Mouse (Mus musculus) megakaryocyte, adult 5-6 weeks (primary cell): ENCODE measurements around the gene Rpain. TPM values are rescaled to one million over a fixed set of nuclear protein-coding genes. Genes with fewer than 3 reads are reported as not detected.

ENCODE experiments used
- ATAC-seq: 2 replicates; pipeline ENCODE4 v1.8.0; 2016; ENCODE audit warnings: mild to moderate bottlenecking, inconsistent platforms; ENCODE audit not compliant: poor library complexity, severe bottlenecking
- total RNA-seq, 2 experiments: library from RNA; stranded (forward) in 1 of 2; stranded (reverse) in 1 of 2; fragments of 153-499, 151-499 nt in 1 of 2; fragments of 221-1000, 200-1000 nt in 1 of 2; gene quantifications; 2 replicates each; pipeline versions ENCODE4 v1.2.3 to v1.2.4; 2015 to 2017

Rpain gene
- total RNA-seq (2015) (38.4 and 58.3 TPM in 2 replicates), total RNA-seq (2017) (14.7 and 19.2 TPM in 2 replicates)

GRCm38 (mm10) chr11:70969821-70970559, at the start of gene Rpain, which contains the start of gene Nup88:
Gene Rpain (plus strand): TSS chr11:70970213.
Gene Nup88 (minus strand): TSS chr11:70969973.
- peak; percentile 91 for ATAC-seq

GRCm38 (mm10) chr11:70931461-70931860, 38.6 kb upstream of the Rpain start:
- no peak for ATAC-seq

DNA sequence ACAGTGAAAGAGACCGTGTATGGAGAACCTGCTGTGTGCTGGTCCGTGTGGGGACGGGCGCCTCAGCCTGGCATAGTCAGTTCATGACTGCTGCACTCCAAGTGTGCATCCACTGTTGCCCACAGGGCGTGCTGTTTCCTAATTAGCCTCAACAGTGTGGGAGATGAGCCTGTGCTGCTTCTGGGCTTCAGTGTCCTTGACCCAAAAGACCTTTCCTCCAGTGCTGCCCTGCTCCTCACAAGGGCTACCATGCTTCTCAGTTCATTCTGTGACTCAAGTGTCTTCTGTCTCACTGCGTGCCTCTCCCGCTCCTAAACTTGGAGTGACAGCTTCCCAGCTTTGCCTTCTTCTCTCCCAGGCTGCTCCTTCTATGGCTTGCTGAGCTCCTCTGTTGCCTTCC, 34.7 kb upstream of the Rpain start:
- no peak for ATAC-seq

GRCm38 (mm10) chr11:70942596-70942995, 27.4 kb upstream of the Rpain start:
- no peak for ATAC-seq

GRCm38 (mm10) chr11:70943651-70944050, 26.4 kb upstream of the Rpain start:
- ATAC-seq: no peak

- ATAC-seq: no peak
Measured at GRCm38 (mm10) chr11:70944935-70945817, 24.8 kb upstream of the Rpain start.

DNA sequence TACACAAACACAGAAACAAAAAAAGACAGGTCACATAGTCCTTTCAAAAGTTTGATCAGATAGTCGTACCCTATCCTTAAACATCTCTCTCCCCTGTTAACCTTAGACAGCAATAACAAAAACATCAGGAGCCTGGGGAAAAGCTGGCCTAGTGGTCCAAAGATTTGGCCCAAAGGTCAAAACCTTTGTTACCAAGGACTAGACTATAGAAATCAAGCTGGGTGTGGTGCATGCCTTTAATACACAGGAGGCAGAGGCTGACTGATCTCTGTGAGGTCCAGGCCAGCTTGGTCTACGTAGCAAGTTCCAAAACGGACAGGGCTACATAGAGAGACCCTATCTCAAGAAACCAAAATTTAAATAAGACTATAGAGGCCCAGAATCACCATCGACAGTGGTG, 15.3 kb upstream of the Rpain start:
- no peak for ATAC-seq

DNA sequence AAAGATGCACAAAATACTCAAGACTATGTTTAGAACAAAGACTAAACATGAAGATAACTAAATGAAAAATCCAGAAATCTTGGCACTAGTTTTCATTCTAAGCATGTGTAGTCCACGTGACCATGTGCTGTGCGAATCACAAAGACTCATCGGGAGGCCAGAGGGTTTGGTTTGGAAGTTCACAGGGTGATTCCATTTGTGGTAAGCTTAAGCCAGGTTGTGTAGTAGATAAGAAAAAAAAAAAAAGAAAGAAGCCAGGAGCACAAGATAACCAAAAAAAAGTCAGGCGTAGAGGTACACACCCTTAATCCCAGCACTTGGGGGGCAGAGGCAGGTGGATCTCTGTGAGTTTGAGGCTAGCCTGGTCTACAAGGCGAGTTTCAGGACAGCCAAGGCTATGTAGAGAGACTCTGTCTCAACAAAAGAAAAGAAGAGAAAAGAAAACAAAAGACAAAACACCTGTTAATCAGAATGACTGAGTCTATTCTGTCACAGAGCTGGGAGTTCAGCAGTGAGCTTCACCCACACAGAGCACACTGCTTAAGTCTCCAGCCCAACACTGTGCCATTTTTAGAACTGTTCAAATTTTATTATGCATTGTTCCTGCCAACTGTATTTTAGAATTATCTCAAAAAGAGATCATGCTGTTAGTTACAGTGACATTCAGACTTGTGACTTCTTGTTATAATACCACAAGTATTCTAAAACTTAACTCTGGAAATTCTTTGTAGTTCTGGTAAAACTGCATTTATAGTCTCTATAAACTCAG, 9.0 kb upstream of the Rpain start:
- no peak for ATAC-seq

DNA sequence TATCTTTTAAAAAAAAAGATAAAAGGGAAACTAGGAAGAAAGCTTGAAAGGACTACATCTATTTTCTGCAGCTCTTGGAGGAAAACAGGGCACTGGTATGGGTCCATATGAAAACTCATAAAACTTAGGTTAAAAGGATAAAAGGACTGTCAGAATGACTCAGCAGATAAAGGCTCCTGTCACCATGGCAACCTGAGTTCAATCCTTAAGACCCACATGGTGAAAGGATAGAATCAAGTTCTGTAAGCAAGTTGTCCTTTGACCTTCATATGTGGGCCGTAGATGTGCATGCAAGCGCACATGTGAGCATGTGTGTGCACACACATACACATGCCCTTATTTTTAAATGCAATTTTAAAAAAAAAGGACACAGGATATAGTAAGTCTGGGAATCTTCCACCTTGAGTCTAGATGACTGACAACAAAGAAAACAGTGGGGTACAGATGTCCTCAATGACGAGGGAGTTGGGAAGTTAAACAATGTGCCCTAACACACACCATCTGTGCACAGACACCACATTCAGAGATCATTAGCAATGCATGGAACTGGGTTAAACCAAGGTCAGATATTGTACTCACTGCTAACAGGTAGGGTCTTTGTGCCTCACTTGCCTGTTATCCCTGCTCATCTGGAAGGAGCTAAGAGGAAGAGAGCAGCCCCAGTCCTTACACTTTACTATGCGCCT, 5.6 kb upstream of the Rpain start:
- no peak for ATAC-seq

GRCm38 (mm10) chr11:70969271-70969794, 680 bp upstream of the Rpain start:
- peak; percentile 37 for ATAC-seq

- peak; percentile 35 for ATAC-seq
Measured at GRCm38 (mm10) chr11:70970560-70971540, 837 bp downstream of the Rpain start.

GRCm38 (mm10) chr11:70972586-70972985, 2.6 kb downstream of the Rpain start:
- no peak for ATAC-seq

DNA sequence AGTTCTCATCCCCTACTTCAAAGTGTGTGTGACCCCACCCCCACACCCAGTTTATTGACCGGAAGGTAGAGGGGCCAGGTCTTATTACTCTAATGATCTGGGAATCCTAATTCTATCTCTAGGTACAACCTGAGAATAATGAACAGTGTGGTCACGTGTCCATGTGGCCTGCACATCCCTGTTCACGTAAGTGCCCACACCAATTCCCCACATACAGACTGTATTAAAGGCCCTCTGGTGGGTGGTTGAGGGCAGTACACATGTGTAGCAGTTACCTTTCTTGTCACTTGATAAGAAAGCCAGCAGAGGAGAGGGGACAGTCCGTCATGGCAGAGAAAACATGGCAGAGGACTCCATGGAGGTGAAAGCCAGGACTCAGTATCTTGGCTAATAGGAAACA, 3.9 kb downstream of the Rpain start:
- no peak for ATAC-seq

GRCm38 (mm10) chr11:70975193-70975592, 5.2 kb downstream of the Rpain start:
- ATAC-seq: no peak

DNA sequence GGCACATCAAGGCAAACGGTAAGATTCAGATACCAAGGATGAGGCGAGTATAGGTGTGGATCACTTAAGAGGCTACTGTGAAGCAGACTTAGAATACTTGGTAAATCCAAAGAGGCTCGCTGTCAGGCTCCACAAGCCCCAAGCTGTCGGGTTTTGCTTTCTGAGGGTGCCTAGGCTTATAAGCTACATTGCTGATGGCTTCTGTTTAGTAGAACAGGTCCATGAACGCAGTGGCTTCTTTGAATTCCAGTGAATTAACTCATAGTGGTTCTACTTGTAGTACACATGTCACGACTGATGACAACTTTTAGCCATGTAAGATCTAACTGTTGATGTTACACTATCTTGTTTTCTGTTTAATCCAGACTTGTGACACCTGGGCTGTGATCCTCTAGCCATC, 7.3 kb downstream of the Rpain start:
- no peak for ATAC-seq

GRCm38 (mm10) chr11:70980232-70980631, 10.2 kb downstream of the Rpain start:
- no peak for ATAC-seq

GRCm38 (mm10) chr11:70980751-70981510, 10.9 kb downstream of the Rpain start:
- no peak for ATAC-seq

GRCm38 (mm10) chr11:70982030-70982429, 12.0 kb downstream of the Rpain start:
- ATAC-seq: no peak
